Comparison of ENCODE assay signal across 19 mouse cellular contexts in genomic region chr10:19627748-19628147, GRCm38 (mm10). TPM values are rescaled to one million over a fixed set of nuclear protein-coding genes. Genes with fewer than 3 reads are reported as not detected.
A peak's percentile ranks its signal among the peaks of the same experiment; 100 is the strongest.
DNase-seq lines count a peak whose midpoint lies in the region; ATAC-seq and TF ChIP-seq lines count a peak whose summit lies in the region.
"Had no signal": no experiment of that assay in that cellular context is flagged by ENCODE, and none has a peak within 500 bp of the region (broad histone marks: within the 10 kb centered on the region; RNA-seq: fewer than 3 reads in every experiment).

No protein-coding gene starts in this region.

- no peaks in the 10 kb centered on the region for H3K27me3 ChIP-seq in heart, adult 2 months (ENCODE audit: control insufficient read depth, insufficient read depth, low read length)
- no peaks in the 10 kb centered on the region for H3K27me3 ChIP-seq in heart, embryonic 10.5 days (ENCODE audit: insufficient read depth, poor library complexity, severe bottlenecking)
- H3K27me3 ChIP-seq in lung, postnatal 0 days (replicated peaks; ENCODE audit: insufficient read depth, low read length): no peaks in the 10 kb centered on the region
- H3K27me3 ChIP-seq in hindbrain, embryonic 10.5 days (ENCODE audit: insufficient read depth, poor library complexity, severe bottlenecking): no peaks in the 10 kb centered on the region
- H3K27me3 ChIP-seq: midbrain, embryonic 15.5 days had no signal

- no peaks in the 10 kb centered on the region for H3K9me3 ChIP-seq in heart, embryonic 10.5 days
- H3K9me3 ChIP-seq in lung, postnatal 0 days (ENCODE audit: low read length): no peaks in the 10 kb centered on the region
- H3K9me3 ChIP-seq in hindbrain, embryonic 10.5 days: no peaks in the 10 kb centered on the region
- H3K9me3 ChIP-seq: megakaryocyte, embryonic 14.5 days; midbrain, embryonic 15.5 days had no signal

- TF ChIP-seq EP300 in heart, adult 2 months (IDR thresholded peaks at IDR 0.05; ENCODE audit: insufficient read depth, low read depth, low read length): peak; percentile 44; the same call in 1 of the 2 replicates
- peak; percentile 99 for TF ChIP-seq EP300 in lung, postnatal 0 days (IDR thresholded peaks at IDR 0.05)

- H3K4me1 ChIP-seq in heart, adult 2 months (ENCODE audit: control insufficient read depth, insufficient read depth, low read length): no peaks in the 10 kb centered on the region
- H3K4me1 ChIP-seq in heart, embryonic 10.5 days: no peaks in the 10 kb centered on the region
- peaks cover 4% of the 10 kb centered on the region; the same call in 1 of the 2 replicates for H3K4me1 ChIP-seq in lung, postnatal 0 days (ENCODE audit: insufficient read depth, low read depth, low read length)
- H3K4me1 ChIP-seq in hindbrain, embryonic 10.5 days (replicated peaks): no peaks in the 10 kb centered on the region
- H3K4me1 ChIP-seq: midbrain, embryonic 15.5 days had no signal

- peak in 1 of 2 experiments; percentile 53 for DNase-seq in heart, adult 2 months
- no peak for DNase-seq in heart, embryonic 10.5 days (ENCODE audit: low spot score)
- peak; percentile 93 for DNase-seq in lung, postnatal 0 days (ENCODE audit: low spot score)
- DNase-seq in lung, postnatal 4 days: no peak
- DNase-seq in gonadal fat pad, adult 2 months (ENCODE audit: low read depth): peak; percentile 52
- no peak for DNase-seq in hindbrain, embryonic 10.5 days (ENCODE audit: low spot score)
- DNase-seq: cerebellum, postnatal 14 days; embryo, embryonic 11 days; kidney, adult 18-20 months; kidney, postnatal 14 days had no signal

- peak; percentile 92 for ATAC-seq in lung, postnatal 0 days
- no peak for ATAC-seq in CD4-positive, CD25-positive, alpha-beta regulatory T cell, adult 4 months
- ATAC-seq: forebrain, embryonic 14.5 days; hindbrain, embryonic 16.5 days; midbrain, embryonic 15.5 days had no signal

- H3K4me3 ChIP-seq in heart, adult 2 months: no peak overlapping the region
- H3K4me3 ChIP-seq in heart, embryonic 10.5 days: no peak overlapping the region
- no peak overlapping the region for H3K4me3 ChIP-seq in lung, postnatal 0 days (ENCODE audit: low read depth, low read length)
- no peak overlapping the region for H3K4me3 ChIP-seq in hindbrain, embryonic 10.5 days
- H3K4me3 ChIP-seq: megakaryocyte, embryonic 14.5 days; midbrain, embryonic 15.5 days had no signal

- no peak overlapping the region for H3K4me2 ChIP-seq in lung, postnatal 0 days (replicated peaks; ENCODE audit: low read depth, low read length)
- H3K4me2 ChIP-seq: midbrain, embryonic 15.5 days had no signal

- H3K36me3 ChIP-seq in heart, adult 2 months (ENCODE audit: control insufficient read depth, insufficient read depth, low read length): no peaks in the 10 kb centered on the region
- no peaks in the 10 kb centered on the region for H3K36me3 ChIP-seq in heart, embryonic 10.5 days
- H3K36me3 ChIP-seq in lung, postnatal 0 days (ENCODE audit: insufficient read depth, low read length): no peaks in the 10 kb centered on the region
- no peaks in the 10 kb centered on the region for H3K36me3 ChIP-seq in hindbrain, embryonic 10.5 days
- H3K36me3 ChIP-seq: midbrain, embryonic 15.5 days had no signal

- H3K79me2 ChIP-seq in heart, adult 2 months (replicated peaks; ENCODE audit: control insufficient read depth, insufficient read depth, low read length): no peaks in the 10 kb centered on the region

- no peak for TF ChIP-seq POLR2A in heart, adult 2 months (IDR thresholded peaks at IDR 0.05; ENCODE audit: insufficient read depth, low read depth, low read length)

- TF ChIP-seq CTCF in heart, adult 2 months (IDR thresholded peaks at IDR 0.05): no peak
- no peak for TF ChIP-seq CTCF in lung, postnatal 0 days (IDR thresholded peaks at IDR 0.05)

- no peak overlapping the region for H3K9ac ChIP-seq in heart, adult 2 months (ENCODE audit: low read depth, low read length)
- H3K9ac ChIP-seq in lung, postnatal 0 days (replicated peaks; ENCODE audit: low read depth): no peak overlapping the region
- H3K9ac ChIP-seq: midbrain, embryonic 15.5 days had no signal

- H3K27ac ChIP-seq in heart, adult 2 months: no peak overlapping the region
- no peak overlapping the region for H3K27ac ChIP-seq in heart, embryonic 10.5 days
- peak overlapping the region; percentile 0; the same call in 1 of the 2 replicates for H3K27ac ChIP-seq in lung, postnatal 0 days (ENCODE audit: low read length)
- no peak overlapping the region for H3K27ac ChIP-seq in hindbrain, embryonic 10.5 days
- H3K27ac ChIP-seq: midbrain, embryonic 15.5 days had no signal

- intact Hi-C loops in heart, adult 2 months (cut with DNase I): no loop called here

- 79% methylated on average over 4 of the region's 4 CpGs for WGBS in heart, adult 2 months
- 81% methylated on average over 4 of the region's 4 CpGs for WGBS in heart, embryonic 10.5 days
- 46% methylated on average over 4 of the region's 4 CpGs for WGBS in lung, postnatal 0 days
- WGBS in hindbrain, embryonic 10.5 days: 88% methylated on average over 4 of the region's 4 CpGs

RNA-seq across cellular contexts. Expression of gene Il22ra2, which starts 6.0 kb away (rescaled TPM):
- total RNA-seq in heart, adult 2 months (2021): not detected
- polyA plus RNA-seq in heart, adult 2 months (2012; rRNA removed): not detected in 2 replicates
- polyA plus RNA-seq in heart, embryonic 10.5 days (2016; fragmentation: Nextera tagmentation; extraction: Ambion mirVana): not detected in 2 replicates
- polyA plus RNA-seq in lung, postnatal 0 days (2015; fragmentation: Nextera tagmentation; extraction: Ambion mirVana): 0.05 and 0.12 TPM in 2 replicates
- 0.81 and 0.92 TPM in 2 replicates for polyA plus RNA-seq in gonadal fat pad, adult 2 months (2012; rRNA removed)
- not detected in 2 replicates for polyA plus RNA-seq in hindbrain, embryonic 10.5 days (2016; fragmentation: Nextera tagmentation; extraction: Ambion mirVana)
- polyA plus RNA-seq in CD4-positive, CD25-positive, alpha-beta regulatory T cell, adult 4 months (2017; shearing (Covaris generic)): not detected
- total RNA-seq: ES-E14; left cerebral cortex, adult 8-10 months had no signal
- polyA plus RNA-seq: forebrain, embryonic 14.5 days; heart, embryonic 16.5 days; hindbrain, embryonic 16.5 days; liver, embryonic 16.5 days; midbrain, embryonic 15.5 days had no signal

RNA-seq across cellular contexts. Expression of gene Ifngr1, which starts 36.0 kb away (rescaled TPM):
- 10 to 100 TPM; 48.2 to 51.2 TPM for total RNA-seq in heart, adult 2 months (2021)
- 27.2 and 40.3 TPM in 2 replicates for polyA plus RNA-seq in heart, adult 2 months (2012; rRNA removed)
- 33.6 and 36.7 TPM in 2 replicates for polyA plus RNA-seq in heart, embryonic 10.5 days (2016; fragmentation: Nextera tagmentation; extraction: Ambion mirVana)
- polyA plus RNA-seq in lung, postnatal 0 days (2015; fragmentation: Nextera tagmentation; extraction: Ambion mirVana): 138 and 159 TPM in 2 replicates
- 61.1 and 71.9 TPM in 2 replicates for polyA plus RNA-seq in gonadal fat pad, adult 2 months (2012; rRNA removed)
- 29.8 and 33.5 TPM in 2 replicates for polyA plus RNA-seq in hindbrain, embryonic 10.5 days (2016; fragmentation: Nextera tagmentation; extraction: Ambion mirVana)
- 100 to 1,000 TPM; 424 to 434 TPM for polyA plus RNA-seq in CD4-positive, CD25-positive, alpha-beta regulatory T cell, adult 4 months (2017; shearing (Covaris generic))

Comparison
In these comparisons a context has a peak if more than half of its experiments do, and no peak if none do; other contexts are left out.
1. DNase-seq: peak in lung, postnatal 0 days (single experiment) and gonadal fat pad, adult 2 months (single experiment); none in heart, embryonic 10.5 days (single experiment), lung, postnatal 4 days (0 of 2) and hindbrain, embryonic 10.5 days (single experiment).